Mouse (Mus musculus) liver (tissue): ENCODE measurements around the gene Itpr1.

Experiments
- DNase-seq: peaks from one replicate; pipeline ENCODE4 v3.0.0-alpha.2; 2020; ENCODE audit warnings: mixed read lengths

Gene Itpr1

GRCm38 (mm10) chr6:108448016-108448735 is 235.3 kb downstream of the Itpr1 start:
- no peak for DNase-seq

DNA sequence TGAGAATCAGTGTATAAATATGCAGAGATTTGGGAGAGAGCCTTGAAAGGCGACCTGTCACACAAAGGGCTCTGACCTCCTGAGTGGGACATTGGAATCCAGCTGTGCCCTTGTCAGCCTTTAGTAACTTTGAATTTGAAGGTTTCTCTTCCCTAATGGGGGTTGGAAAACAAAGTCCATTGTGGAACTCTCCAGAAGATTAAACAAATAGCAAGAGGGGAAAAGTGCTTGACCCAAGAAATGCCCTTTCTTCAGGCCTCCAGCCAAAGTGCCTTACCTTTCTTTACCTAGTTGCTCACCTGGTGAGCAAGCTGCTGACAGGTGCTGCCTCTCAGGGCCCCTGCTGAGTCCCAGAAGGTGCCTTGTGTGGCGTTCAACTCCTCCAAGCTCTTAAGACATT is 236.0 kb downstream of the Itpr1 start:
- DNase-seq: no peak

- no peak for DNase-seq
Measured at GRCm38 (mm10) chr6:108451536-108451935, 238.6 kb downstream of the Itpr1 start.

DNA sequence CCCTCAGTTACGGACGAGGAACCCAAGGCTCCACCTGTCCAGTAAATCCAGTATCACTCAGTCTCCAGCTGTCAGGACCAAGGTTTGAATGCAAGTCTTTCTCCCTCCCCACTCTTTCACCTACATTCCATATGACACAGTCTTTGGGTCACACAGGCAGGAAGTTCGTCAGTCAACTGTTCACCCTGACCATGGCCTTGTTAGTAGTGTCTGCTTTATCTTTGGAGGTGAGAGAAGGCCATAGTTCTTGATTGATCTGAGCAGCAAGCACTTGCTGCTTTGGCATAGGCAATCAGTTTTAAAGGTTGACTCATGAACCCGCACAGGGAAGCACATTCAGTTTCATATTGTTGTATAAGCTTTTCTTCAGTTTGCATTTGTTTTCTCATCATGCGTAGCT is 240.7 kb downstream of the Itpr1 start:
- DNase-seq: no peak

- DNase-seq: no peak
Measured at GRCm38 (mm10) chr6:108454061-108454891, 241.4 kb downstream of the Itpr1 start.

DNA sequence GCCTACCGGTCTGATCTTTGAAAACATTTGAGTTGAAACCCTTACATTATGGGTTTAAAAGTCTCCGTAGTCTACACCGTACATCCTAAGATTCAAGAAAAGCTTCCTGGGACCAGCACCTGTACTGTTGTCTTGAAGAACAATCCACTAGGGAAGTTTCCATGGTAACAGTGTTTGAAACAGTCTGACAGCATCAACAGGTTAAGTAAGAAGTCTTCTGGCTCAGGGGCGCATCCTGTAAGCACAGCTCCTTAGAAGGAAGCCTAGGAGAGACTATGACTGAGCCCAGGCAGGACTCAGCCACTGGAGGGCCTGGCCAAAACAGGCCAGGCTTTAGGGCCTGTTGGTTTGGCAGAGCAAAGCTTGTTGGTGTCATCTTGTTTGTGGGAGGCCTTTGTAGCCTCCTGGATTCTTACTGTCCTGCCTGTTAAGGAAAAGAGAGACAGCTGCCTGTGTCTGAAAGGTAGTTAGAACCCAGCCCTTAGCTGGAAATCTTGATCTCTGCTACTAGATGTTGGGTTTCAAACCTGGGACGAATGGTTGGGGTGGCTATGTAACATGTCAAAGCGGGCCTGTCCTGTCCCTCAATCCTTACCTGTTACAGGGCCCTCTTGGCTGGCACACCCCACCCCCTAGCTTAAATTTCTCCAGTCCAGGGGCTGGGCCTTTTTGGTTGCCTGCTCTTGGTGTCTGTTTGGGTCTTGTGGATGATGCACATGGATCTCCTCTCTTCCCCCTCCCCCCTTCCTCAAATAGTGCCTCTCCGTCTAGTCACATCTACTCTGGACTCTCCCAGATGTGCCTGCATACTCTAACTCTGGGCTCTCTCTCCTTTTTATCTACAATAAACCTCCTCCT is 242.3 kb downstream of the Itpr1 start:
- DNase-seq: no peak

GRCm38 (mm10) chr6:108456231-108457062 is 243.6 kb downstream of the Itpr1 start:
- no peak for DNase-seq

- no peak for DNase-seq
Measured at GRCm38 (mm10) chr6:108457063-108457405, 244.1 kb downstream of the Itpr1 start.

GRCm38 (mm10) chr6:108457516-108458181 is 244.8 kb downstream of the Itpr1 start:
- DNase-seq: no peak

DNA sequence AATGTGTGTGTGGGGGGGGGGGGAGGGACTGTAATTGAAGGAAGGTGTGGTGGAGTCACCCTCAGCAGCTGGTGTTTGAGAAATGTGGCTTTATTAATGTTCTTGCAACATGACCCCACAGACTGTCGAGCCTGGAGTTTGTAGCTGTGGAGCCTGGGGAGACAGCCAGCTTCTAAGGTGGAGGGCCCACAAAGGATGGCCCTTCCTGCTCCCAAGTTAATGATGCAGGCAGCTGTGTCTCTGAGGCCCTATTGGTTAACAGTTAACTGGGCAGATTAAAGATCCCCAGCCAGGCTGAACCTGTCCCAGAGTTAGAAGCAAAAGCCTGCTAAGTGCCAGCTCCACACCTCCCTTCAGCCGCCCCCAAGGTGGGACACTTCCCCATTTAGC is 245.3 kb downstream of the Itpr1 start:
- DNase-seq: no peak

GRCm38 (mm10) chr6:108458826-108459225 is 245.9 kb downstream of the Itpr1 start:
- no peak for DNase-seq

GRCm38 (mm10) chr6:108464308-108464979 is 251.5 kb downstream of the Itpr1 start:
- DNase-seq: no peak

DNA sequence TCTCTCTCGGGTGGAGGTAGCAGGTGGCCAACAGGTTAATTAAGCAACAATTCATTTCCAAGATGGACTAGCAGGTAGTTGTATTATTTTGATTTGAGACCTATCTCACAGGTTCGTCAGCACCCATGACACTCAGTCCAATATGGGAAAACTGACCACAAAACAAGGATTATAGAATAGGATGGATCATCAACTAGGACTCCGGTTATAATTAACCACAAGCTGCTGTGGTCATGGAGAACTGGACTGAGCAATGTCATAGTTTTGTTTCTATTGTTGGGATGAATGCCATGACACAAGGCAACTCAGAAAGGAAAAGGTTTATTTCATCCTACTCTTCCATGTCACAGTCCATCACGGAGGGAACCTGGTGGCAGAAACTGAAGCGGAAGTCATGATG is 252.3 kb downstream of the Itpr1 start:
- DNase-seq: no peak

DNA sequence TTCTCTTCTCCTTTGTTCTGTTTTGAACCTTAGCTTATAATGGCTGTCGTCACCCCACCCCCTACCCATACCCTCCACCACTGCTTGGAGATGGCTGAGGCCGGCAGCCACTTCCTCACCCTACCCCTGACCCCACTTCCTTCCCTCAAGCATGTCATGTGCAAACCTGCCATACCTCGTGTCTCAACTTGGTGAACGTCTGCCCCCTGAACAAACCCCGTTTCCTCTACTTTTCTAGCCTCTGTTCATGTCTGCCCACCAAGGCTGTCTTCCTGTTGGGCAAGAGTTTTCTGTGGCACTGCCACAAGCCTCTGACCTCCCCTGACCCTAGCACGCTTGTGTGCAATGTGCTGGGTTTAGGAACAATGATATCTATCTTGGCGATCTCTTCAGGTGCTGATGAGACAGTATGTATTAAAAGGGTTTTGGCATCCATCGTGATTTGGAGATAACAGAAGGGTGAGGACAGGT is 253.2 kb downstream of the Itpr1 start:
- DNase-seq: peak; percentile 16

DNA sequence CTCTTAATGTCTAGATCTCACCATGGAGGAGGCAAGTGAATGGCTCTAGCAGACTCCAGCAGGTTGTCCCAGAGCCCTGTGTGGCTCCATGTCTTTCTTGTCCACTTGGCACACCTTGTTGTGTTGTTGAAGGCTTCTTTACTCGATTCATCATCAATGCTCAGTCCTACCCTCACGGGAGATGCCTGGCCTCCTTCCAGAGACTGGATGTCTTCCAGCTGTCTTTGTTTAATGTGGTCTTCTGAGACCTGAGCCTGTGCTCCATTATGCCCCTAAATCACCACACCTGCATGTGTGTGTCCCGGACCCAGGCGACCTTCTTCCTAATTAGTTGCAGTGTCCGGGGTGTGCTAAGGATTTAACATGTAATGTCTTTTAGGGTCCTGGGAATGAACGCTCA is 254.7 kb downstream of the Itpr1 start:
- DNase-seq: no peak

DNA sequence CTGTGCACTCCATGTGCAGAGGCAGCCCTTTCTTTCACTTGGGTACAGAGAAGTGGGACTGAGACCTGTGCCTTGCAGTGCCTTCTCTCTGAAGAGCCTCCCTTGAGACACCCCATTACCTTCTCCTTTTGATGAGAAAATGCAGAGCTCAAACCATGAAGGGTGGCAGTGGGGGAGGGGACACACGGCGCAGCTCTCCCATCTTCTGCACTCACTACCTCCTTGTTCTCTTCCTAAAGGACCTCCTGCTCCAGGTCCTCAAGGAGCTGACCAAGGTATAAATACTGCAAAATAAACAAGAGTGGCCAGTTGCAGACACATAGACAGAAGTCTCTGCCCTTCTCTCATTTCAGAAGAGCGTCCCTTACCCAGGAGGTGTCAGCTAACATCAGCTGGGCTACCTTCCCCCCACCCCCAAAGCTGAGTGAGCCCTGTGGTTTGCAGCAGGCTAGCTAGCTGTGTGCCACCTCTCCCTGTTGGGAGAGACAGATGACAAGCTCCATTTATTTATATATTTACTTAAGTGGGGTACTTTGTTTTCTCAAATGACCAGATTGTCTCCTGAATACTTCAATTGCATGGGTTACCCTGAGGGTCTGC is 255.4 kb downstream of the Itpr1 start:
- no peak for DNase-seq

DNA sequence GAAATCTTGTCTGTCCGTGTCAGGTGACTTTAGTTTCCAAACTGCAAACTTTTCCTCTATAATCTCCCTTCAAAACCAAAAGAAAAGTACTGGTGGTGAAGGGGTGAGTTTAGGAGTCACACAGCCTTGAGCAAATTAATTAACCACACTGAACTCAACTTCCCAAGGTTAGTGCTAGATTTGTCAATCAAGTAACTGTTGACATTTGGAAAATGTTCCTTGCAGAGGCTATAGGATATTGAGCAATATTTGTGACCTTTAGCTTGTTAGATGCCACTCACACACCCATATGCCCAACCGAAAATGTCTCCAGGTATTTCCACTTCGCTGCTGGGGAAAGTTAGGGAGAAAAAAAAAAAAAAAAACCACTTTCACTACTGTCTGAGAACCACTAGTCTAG is 259.0 kb downstream of the Itpr1 start:
- DNase-seq: no peak

GRCm38 (mm10) chr6:108472748-108473147 is 259.9 kb downstream of the Itpr1 start:
- DNase-seq: no peak

GRCm38 (mm10) chr6:108476797-108477235 is 263.9 kb downstream of the Itpr1 start:
- no peak for DNase-seq

- DNase-seq: no peak
Measured at GRCm38 (mm10) chr6:108477602-108478001, 264.7 kb downstream of the Itpr1 start.

- no peak for DNase-seq
Measured at GRCm38 (mm10) chr6:108481190-108481589, 268.3 kb downstream of the Itpr1 start.
